Mouse (Mus musculus) CH12.LX (cell line): ENCODE measurements around the gene Ccr8.

Experiments
- CTCF ChIP-seq, 2 experiments: IDR thresholded peaks in 1 of 2; conservative IDR thresholded peaks in 1 of 2; 2 replicates each; pipeline ENCODE4 v1.5.1; 2011 to 2012; ENCODE audit warnings: low read depth in 2 of 2, low read length in 2 of 2, improper control_type of control experiment in 1 of 2, inconsistent platforms in 1 of 2, mild to moderate bottlenecking in 1 of 2, moderate library complexity in 1 of 2
- MEF2A ChIP-seq: IDR thresholded peaks from 2 replicates; pipeline ENCODE4 v1.6.1; 2014; ENCODE audit warnings: low read depth, mild to moderate bottlenecking, inconsistent platforms, low read length, improper control_type of control experiment, borderline replicate concordance
- POLR2AphosphoS2 ChIP-seq: IDR thresholded peaks from 2 replicates; pipeline ENCODE4 v1.6.1; 2011; ENCODE audit warnings: low read depth, low read length, improper control_type of control experiment

DNA sequence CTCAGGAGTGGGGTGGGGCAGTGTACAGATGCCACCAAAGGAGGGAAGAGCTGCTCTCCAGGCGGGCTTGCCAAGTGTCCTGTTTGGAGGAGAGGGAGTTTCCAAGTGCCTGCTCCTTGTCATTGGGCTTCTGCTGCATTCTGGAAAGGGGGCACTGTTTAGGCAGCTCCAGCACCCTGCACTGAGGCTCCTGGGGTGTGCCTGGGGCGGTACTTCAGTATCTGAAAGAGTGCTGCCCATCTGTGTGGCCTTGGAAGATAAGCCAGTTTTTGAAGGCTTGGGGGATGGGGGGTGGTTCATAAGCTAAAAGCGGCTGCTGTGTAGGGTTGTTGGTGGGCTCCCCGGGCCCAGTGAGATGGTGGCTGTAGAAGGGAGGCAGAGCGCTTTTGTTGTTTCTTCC, 23.7 kb downstream of the Ccr8 start:
- TF ChIP-seq CTCF (conservative IDR thresholded peaks at IDR 0.05 in 1 of 2, IDR thresholded peaks at IDR 0.05 in 1 of 2; ENCODE audit: low read depth in 2 of 2, low read length in 2 of 2): no peak
- TF ChIP-seq MEF2A: no peak
- TF ChIP-seq POLR2AphosphoS2: no peak
